Mouse (Mus musculus): ENCODE data around the gene Ppp1r37. TPM values are rescaled to one million over a fixed set of nuclear protein-coding genes. Genes with fewer than 3 reads are reported as not detected.
"Not testable (repeated sequence)": the region's sequence is repeated elsewhere in the genome, so short reads cannot be mapped to it uniquely, and the experiment has no call there.

Ppp1r37 gene
- 113 and 121 TPM in 2 replicates for polyA plus RNA-seq (2012; rRNA removed)

- peak within 1 kb of the TSS; percentile 75 for H3K4me3 ChIP-seq (replicated peaks; ENCODE audit: extremely low read depth, low read depth, low read length)
- TF ChIP-seq POLR2A (IDR thresholded peaks at IDR 0.05; ENCODE audit: borderline replicate concordance, extremely low read depth, low read depth, low read length) (no peak), CTCF (IDR thresholded peaks at IDR 0.05; ENCODE audit: insufficient read depth, low read length) (no peak)
- WGBS: 2% methylated on average over 19 of the region's 19 CpGs
- no peak for DNase-seq
- peaks cover 18% of the 10 kb centered on the region for H3K4me1 ChIP-seq (ENCODE audit: control insufficient read depth, insufficient read depth, low read length)
Measured at GRCm38 (mm10) chr7:19562643-19563410, at the start of gene Ppp1r37. Gene Ppp1r37, minus strand, starts transcription at chr7:19563076.

- Histone ChIP-seq H3K4me3 (replicated peaks; ENCODE audit: extremely low read depth, low read depth, low read length) (no peak overlapping the region), H3K4me1 (ENCODE audit: control insufficient read depth, insufficient read depth, low read length) (no peaks in the 10 kb centered on the region)
- WGBS: 84% methylated on average over 5 of the region's 5 CpGs
- no peak for TF ChIP-seq CTCF (IDR thresholded peaks at IDR 0.05; ENCODE audit: insufficient read depth, low read length)
- no peak for TF ChIP-seq POLR2A (IDR thresholded peaks at IDR 0.05; ENCODE audit: borderline replicate concordance, extremely low read depth, low read depth, low read length)
- no peak for DNase-seq
Measured at GRCm38 (mm10) chr7:19610969-19611368, 48.1 kb upstream of the Ppp1r37 start.

- 84% methylated on average over 12 of the region's 12 CpGs for WGBS
- peak; percentile 12 for DNase-seq
- Histone ChIP-seq H3K4me1 (ENCODE audit: control insufficient read depth, insufficient read depth, low read length) (no peaks in the 10 kb centered on the region), H3K4me3 (replicated peaks; ENCODE audit: extremely low read depth, low read depth, low read length) (no peak overlapping the region)
- TF ChIP-seq POLR2A (IDR thresholded peaks at IDR 0.05; ENCODE audit: borderline replicate concordance, extremely low read depth, low read depth, low read length): no peak
- TF ChIP-seq CTCF (IDR thresholded peaks at IDR 0.05; ENCODE audit: insufficient read depth, low read length): no peak
Measured at GRCm38 (mm10) chr7:19609641-19610332, 46.9 kb upstream of the Ppp1r37 start.

- peaks cover 9% of the 10 kb centered on the region for H3K4me1 ChIP-seq (ENCODE audit: control insufficient read depth, insufficient read depth, low read length)
- 77% methylated on average over 5 of the region's 5 CpGs for WGBS
- TF ChIP-seq POLR2A (IDR thresholded peaks at IDR 0.05; ENCODE audit: borderline replicate concordance, extremely low read depth, low read depth, low read length): no peak
- no peak for TF ChIP-seq CTCF (IDR thresholded peaks at IDR 0.05; ENCODE audit: insufficient read depth, low read length)
- H3K4me3 ChIP-seq (replicated peaks; ENCODE audit: extremely low read depth, low read depth, low read length): no peak overlapping the region
- no peak for DNase-seq
Measured at GRCm38 (mm10) chr7:19607291-19607690, 44.4 kb upstream of the Ppp1r37 start.

- H3K4me1 ChIP-seq (ENCODE audit: control insufficient read depth, insufficient read depth, low read length); H3K4me3 ChIP-seq (replicated peaks; ENCODE audit: extremely low read depth, low read depth, low read length); DNase-seq: not testable (repeated sequence)
- 54% methylated on average over 10 of the region's 10 CpGs for WGBS
Measured at GRCm38 (mm10) chr7:19604606-19605214, 41.8 kb upstream of the Ppp1r37 start.

GRCm38 (mm10) chr7:19603849-19604605 lies 41.2 kb upstream of the Ppp1r37 start, which contains the start of gene Clasrp:
Gene Clasrp, minus strand, starts transcription at chr7:19604486.
- WGBS: under 1% methylated on average over 57 of the region's 57 CpGs
- H3K4me1 ChIP-seq (ENCODE audit: control insufficient read depth, insufficient read depth, low read length): peaks cover 9% of the 10 kb centered on the region
- TF ChIP-seq CTCF (IDR thresholded peaks at IDR 0.05; ENCODE audit: insufficient read depth, low read length): no peak
- peak; percentile 86; the same call in 1 of the 2 replicates for TF ChIP-seq POLR2A (IDR thresholded peaks at IDR 0.05; ENCODE audit: borderline replicate concordance, extremely low read depth, low read depth, low read length)
- peak; percentile 97 for DNase-seq
- peak within 1 kb of the TSS; percentile 94 for H3K4me3 ChIP-seq (replicated peaks; ENCODE audit: extremely low read depth, low read depth, low read length)

GRCm38 (mm10) chr7:19603055-19603454 lies 40.2 kb upstream of the Ppp1r37 start:
- TF ChIP-seq CTCF (IDR thresholded peaks at IDR 0.05; ENCODE audit: insufficient read depth, low read length) (no peak), POLR2A (IDR thresholded peaks at IDR 0.05; ENCODE audit: borderline replicate concordance, extremely low read depth, low read depth, low read length) (no peak)
- 74% methylated on average over 12 of the region's 12 CpGs for WGBS
- H3K4me3 ChIP-seq (replicated peaks; ENCODE audit: extremely low read depth, low read depth, low read length): no peak overlapping the region
- no peak for DNase-seq
- peaks cover 9% of the 10 kb centered on the region for H3K4me1 ChIP-seq (ENCODE audit: control insufficient read depth, insufficient read depth, low read length)

- H3K4me3 ChIP-seq (replicated peaks; ENCODE audit: extremely low read depth, low read depth, low read length): no peak overlapping the region
- no peak for DNase-seq
- WGBS: 40% methylated on average over 5 of the region's 5 CpGs
- no peak for TF ChIP-seq CTCF (IDR thresholded peaks at IDR 0.05; ENCODE audit: insufficient read depth, low read length)
- TF ChIP-seq POLR2A (IDR thresholded peaks at IDR 0.05; ENCODE audit: borderline replicate concordance, extremely low read depth, low read depth, low read length): no peak
- H3K4me1 ChIP-seq (ENCODE audit: control insufficient read depth, insufficient read depth, low read length): peaks cover 9% of the 10 kb centered on the region
Measured at GRCm38 (mm10) chr7:19600562-19600961, 37.7 kb upstream of the Ppp1r37 start.

Measured in lung, adult 2 months (tissue).